Mouse (Mus musculus) cortical plate, adult 2 months (tissue): ENCODE measurements around the gene Il11ra1.
"Not testable (repeated sequence)": the region's sequence is repeated elsewhere in the genome, so short reads cannot be mapped to it uniquely, and the experiment has no call there.

Experiments used
- CTCF ChIP-seq: fragments of 200-500 bp; IDR thresholded peaks from 2 replicates; pipeline ENCODE4 v1.5.1; 2011; ENCODE audit warnings: mild to moderate bottlenecking, control low read depth, low read length; ENCODE audit not compliant: insufficient read depth; ENCODE audit errors: extremely low read depth
- POLR2A ChIP-seq: fragments of 200-500 bp; IDR thresholded peaks from 2 replicates; pipeline ENCODE4 v1.6.1; 2011; ENCODE audit warnings: mild to moderate bottlenecking, low read length, control low read depth; ENCODE audit not compliant: insufficient read depth; ENCODE audit errors: extremely low read depth

- TF ChIP-seq CTCF, POLR2A: not testable (repeated sequence)
These were observed at the start of gene Il11ra1 for GRCm38 (mm10) chr4:41699783-41700182.
